Mouse (Mus musculus): ENCODE data around the gene Zfp64. TPM values are rescaled to one million over a fixed set of nuclear protein-coding genes. Genes with fewer than 3 reads are reported as not detected.
A peak's percentile ranks its signal among the peaks of the same experiment; 100 is the strongest.

The Zfp64 gene
- polyA plus RNA-seq, 1 experiment from 2014 or later = 39.4 TPM

GRCm38 (mm10) chr2:168980859-168981258, 25.5 kb upstream of the Zfp64 start:
- Histone ChIP-seq H3K9ac (ENCODE audit: low read length) (no peak overlapping the region), H3K9me3 (ENCODE audit: control insufficient read depth, low read length) (no peaks in the 10 kb centered on the region), H3K4me1 (ENCODE audit: control insufficient read depth, insufficient read depth, low read length) (no peaks in the 10 kb centered on the region), H3K4me2 (peak overlapping the region; percentile 14; the same call in 1 of the 2 replicates), H3K4me3 (ENCODE audit: low read depth, low read length) (no peak overlapping the region), H3K27me3 (ENCODE audit: control insufficient read depth, insufficient read depth, low read length) (no peaks in the 10 kb centered on the region), H3K27ac (ENCODE audit: low read depth, low read length) (no peak overlapping the region), H3K36me3 (ENCODE audit: control insufficient read depth, insufficient read depth, low read length) (no peaks in the 10 kb centered on the region)
- peak; percentile 86 for ATAC-seq (ENCODE audit: low FRiP score)
- DNase-seq (ENCODE audit: low spot score, missing footprints) = peak; percentile 87
- 45% methylated on average over 6 of the region's 6 CpGs for WGBS

GRCm38 (mm10) chr2:168979742-168980141, 24.4 kb upstream of the Zfp64 start:
- DNase-seq (ENCODE audit: low spot score, missing footprints) (peak; percentile 85), ATAC-seq (ENCODE audit: low FRiP score) (no peak)
- no peak overlapping the region for H3K4me3 ChIP-seq (ENCODE audit: low read depth, low read length)
- H3K9ac ChIP-seq (ENCODE audit: low read length) = no peak overlapping the region
- H3K36me3 ChIP-seq (ENCODE audit: control insufficient read depth, insufficient read depth, low read length) = no peaks in the 10 kb centered on the region
- H3K4me2 ChIP-seq = no peak overlapping the region
- WGBS = 51% methylated on average over 11 of the region's 11 CpGs
- H3K27me3 ChIP-seq (ENCODE audit: control insufficient read depth, insufficient read depth, low read length) = no peaks in the 10 kb centered on the region
- no peaks in the 10 kb centered on the region for H3K4me1 ChIP-seq (ENCODE audit: control insufficient read depth, insufficient read depth, low read length)
- no peaks in the 10 kb centered on the region for H3K9me3 ChIP-seq (ENCODE audit: control insufficient read depth, low read length)
- no peak overlapping the region for H3K27ac ChIP-seq (ENCODE audit: low read depth, low read length)

- Histone ChIP-seq H3K9me3 (ENCODE audit: control insufficient read depth, low read length) (no peaks in the 10 kb centered on the region), H3K27ac (ENCODE audit: low read depth, low read length) (no peak overlapping the region), H3K27me3 (ENCODE audit: control insufficient read depth, insufficient read depth, low read length) (no peaks in the 10 kb centered on the region), H3K9ac (ENCODE audit: low read length) (no peak overlapping the region), H3K4me3 (ENCODE audit: low read depth, low read length) (no peak overlapping the region), H3K4me1 (ENCODE audit: control insufficient read depth, insufficient read depth, low read length) (no peaks in the 10 kb centered on the region), H3K36me3 (ENCODE audit: control insufficient read depth, insufficient read depth, low read length) (no peaks in the 10 kb centered on the region), H3K4me2 (no peak overlapping the region)
- 62% methylated on average over 9 of the region's 9 CpGs for WGBS
- DNase-seq (ENCODE audit: low spot score, missing footprints) (peak; percentile 81), ATAC-seq (ENCODE audit: low FRiP score) (no peak)
These were observed 22.6 kb upstream of the Zfp64 start for GRCm38 (mm10) chr2:168978031-168978430.

GRCm38 (mm10) chr2:168970131-168970530, 14.7 kb upstream of the Zfp64 start:
- 94% methylated on average over 20 of the region's 20 CpGs for WGBS
- Histone ChIP-seq H3K9ac (ENCODE audit: low read length) (no peak overlapping the region), H3K27me3 (ENCODE audit: control insufficient read depth, insufficient read depth, low read length) (no peaks in the 10 kb centered on the region), H3K4me3 (ENCODE audit: low read depth, low read length) (no peak overlapping the region), H3K27ac (ENCODE audit: low read depth, low read length) (no peak overlapping the region), H3K4me1 (ENCODE audit: control insufficient read depth, insufficient read depth, low read length) (no peaks in the 10 kb centered on the region), H3K36me3 (ENCODE audit: control insufficient read depth, insufficient read depth, low read length) (no peaks in the 10 kb centered on the region), H3K4me2 (no peak overlapping the region), H3K9me3 (ENCODE audit: control insufficient read depth, low read length) (peaks cover 5% of the 10 kb centered on the region; the same call in 1 of the 2 replicates)
- ATAC-seq (ENCODE audit: low FRiP score) = no peak
- DNase-seq (ENCODE audit: low spot score, missing footprints) = no peak

- Histone ChIP-seq H3K27ac (ENCODE audit: low read depth, low read length) (no peak overlapping the region), H3K36me3 (ENCODE audit: control insufficient read depth, insufficient read depth, low read length) (no peaks in the 10 kb centered on the region), H3K27me3 (ENCODE audit: control insufficient read depth, insufficient read depth, low read length) (no peaks in the 10 kb centered on the region), H3K9me3 (ENCODE audit: control insufficient read depth, low read length) (peaks cover 7% of the 10 kb centered on the region; the same call in 1 of the 2 replicates), H3K4me3 (ENCODE audit: low read depth, low read length) (no peak overlapping the region), H3K4me2 (no peak overlapping the region), H3K4me1 (ENCODE audit: control insufficient read depth, insufficient read depth, low read length) (no peaks in the 10 kb centered on the region), H3K9ac (ENCODE audit: low read length) (no peak overlapping the region)
- WGBS = 82% methylated on average over 12 of the region's 12 CpGs
- DNase-seq (ENCODE audit: low spot score, missing footprints) (peak; percentile 62), ATAC-seq (ENCODE audit: low FRiP score) (no peak)
These were observed 12.9 kb upstream of the Zfp64 start for GRCm38 (mm10) chr2:168968136-168968925.

- Histone ChIP-seq H3K9ac (ENCODE audit: low read length) (no peak overlapping the region), H3K4me1 (ENCODE audit: control insufficient read depth, insufficient read depth, low read length) (no peaks in the 10 kb centered on the region), H3K27me3 (ENCODE audit: control insufficient read depth, insufficient read depth, low read length) (no peaks in the 10 kb centered on the region), H3K27ac (ENCODE audit: low read depth, low read length) (no peak overlapping the region), H3K9me3 (ENCODE audit: control insufficient read depth, low read length) (peaks cover 7% of the 10 kb centered on the region; the same call in 1 of the 2 replicates), H3K4me3 (ENCODE audit: low read depth, low read length) (no peak overlapping the region), H3K36me3 (ENCODE audit: control insufficient read depth, insufficient read depth, low read length) (no peaks in the 10 kb centered on the region), H3K4me2 (no peak overlapping the region)
- DNase-seq (ENCODE audit: low spot score, missing footprints) = no peak
- no peak for ATAC-seq (ENCODE audit: low FRiP score)
- WGBS = 87% methylated on average over 6 of the region's 6 CpGs
These were observed 11.1 kb upstream of the Zfp64 start for GRCm38 (mm10) chr2:168966525-168966924.

- Histone ChIP-seq H3K27me3 (ENCODE audit: control insufficient read depth, insufficient read depth, low read length) (no peaks in the 10 kb centered on the region), H3K4me2 (no peak overlapping the region), H3K36me3 (ENCODE audit: control insufficient read depth, insufficient read depth, low read length) (no peaks in the 10 kb centered on the region), H3K4me3 (ENCODE audit: low read depth, low read length) (no peak overlapping the region), H3K4me1 (ENCODE audit: control insufficient read depth, insufficient read depth, low read length) (no peaks in the 10 kb centered on the region), H3K27ac (ENCODE audit: low read depth, low read length) (no peak overlapping the region), H3K9me3 (ENCODE audit: control insufficient read depth, low read length) (peaks cover 7% of the 10 kb centered on the region; the same call in 1 of the 2 replicates), H3K9ac (ENCODE audit: low read length) (no peak overlapping the region)
- WGBS = 93% methylated on average over 5 of the region's 5 CpGs
- ATAC-seq (ENCODE audit: low FRiP score) (no peak), DNase-seq (ENCODE audit: low spot score, missing footprints) (peak; percentile 71)
These were observed 9.5 kb upstream of the Zfp64 start for GRCm38 (mm10) chr2:168964849-168965248.

- Histone ChIP-seq H3K27ac (ENCODE audit: low read depth, low read length) (no peak overlapping the region), H3K4me2 (no peak overlapping the region), H3K9ac (ENCODE audit: low read length) (no peak overlapping the region), H3K4me3 (ENCODE audit: low read depth, low read length) (no peak overlapping the region), H3K36me3 (ENCODE audit: control insufficient read depth, insufficient read depth, low read length) (no peaks in the 10 kb centered on the region), H3K4me1 (ENCODE audit: control insufficient read depth, insufficient read depth, low read length) (no peaks in the 10 kb centered on the region), H3K27me3 (ENCODE audit: control insufficient read depth, insufficient read depth, low read length) (no peaks in the 10 kb centered on the region), H3K9me3 (ENCODE audit: control insufficient read depth, low read length) (peaks cover 7% of the 10 kb centered on the region; the same call in 1 of the 2 replicates)
- DNase-seq (ENCODE audit: low spot score, missing footprints) (peak; percentile 69), ATAC-seq (ENCODE audit: low FRiP score) (no peak)
- WGBS = 86% methylated on average over 4 of the region's 4 CpGs
These were observed 6.6 kb upstream of the Zfp64 start for GRCm38 (mm10) chr2:168961729-168962666.

GRCm38 (mm10) chr2:168960814-168961213, 5.4 kb upstream of the Zfp64 start:
- no peaks in the 10 kb centered on the region for H3K27me3 ChIP-seq (ENCODE audit: control insufficient read depth, insufficient read depth, low read length)
- DNase-seq (ENCODE audit: low spot score, missing footprints) (peak; percentile 33), ATAC-seq (ENCODE audit: low FRiP score) (no peak)
- H3K4me3 ChIP-seq (ENCODE audit: low read depth, low read length) = no peak overlapping the region
- H3K9ac ChIP-seq (ENCODE audit: low read length) = no peak overlapping the region
- H3K36me3 ChIP-seq (ENCODE audit: control insufficient read depth, insufficient read depth, low read length) = no peaks in the 10 kb centered on the region
- WGBS = 86% methylated on average over 3 of the region's 3 CpGs
- H3K4me2 ChIP-seq = no peak overlapping the region
- H3K9me3 ChIP-seq (ENCODE audit: control insufficient read depth, low read length) = peaks cover 7% of the 10 kb centered on the region; the same call in 1 of the 2 replicates
- H3K4me1 ChIP-seq (ENCODE audit: control insufficient read depth, insufficient read depth, low read length) = no peaks in the 10 kb centered on the region
- no peak overlapping the region for H3K27ac ChIP-seq (ENCODE audit: low read depth, low read length)
